In the genomic region with DNA sequence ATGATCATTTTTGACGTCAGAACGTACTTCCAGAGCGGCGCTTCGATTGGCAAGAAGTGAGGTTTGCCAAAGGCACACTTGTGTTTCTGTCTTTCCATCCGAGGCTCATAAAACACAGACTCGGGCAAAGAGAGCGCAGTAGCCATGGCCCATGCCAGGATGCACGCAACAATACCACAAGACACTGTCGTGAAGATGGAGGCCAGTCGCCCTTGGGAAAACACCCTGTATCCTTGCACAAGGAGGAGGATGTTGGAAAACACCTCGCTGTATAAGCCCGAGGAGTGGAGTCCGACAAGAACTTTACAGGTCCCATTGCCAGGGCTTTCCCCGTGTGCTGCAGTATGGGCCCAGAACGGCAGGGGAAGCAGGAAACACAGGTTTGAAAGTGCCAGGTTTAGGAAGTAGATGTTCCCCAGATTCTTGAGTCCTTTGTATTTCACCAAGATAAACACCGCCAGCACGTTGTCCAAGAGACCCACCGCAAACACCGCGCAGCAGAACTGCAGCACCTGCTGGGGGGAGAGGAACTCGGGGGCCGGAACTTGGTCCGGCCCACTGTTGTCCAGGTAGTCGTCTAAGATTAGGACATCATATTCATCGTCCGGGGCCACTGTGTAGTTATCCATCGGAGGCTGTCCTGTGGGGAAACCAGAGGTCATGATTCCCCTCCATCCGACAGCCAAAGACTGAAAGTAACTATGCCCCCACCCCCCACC, we compare ENCODE assay signal across 8 mouse cellular contexts. TPM values are rescaled to one million over a fixed set of nuclear protein-coding genes. Genes with fewer than 3 reads are reported as not detected.
DNase-seq lines count a peak whose midpoint lies in the region; ATAC-seq and TF ChIP-seq lines count a peak whose summit lies in the region.

No protein-coding gene starts in this region.

- H3K4me1 ChIP-seq in testis, adult 2 months (ENCODE audit: control insufficient read depth, insufficient read depth, low read length) = peaks cover 21% of the 10 kb centered on the region
- H3K4me1 ChIP-seq in embryonic fibroblast, embryonic 13.5 days (ENCODE audit: control insufficient read depth, insufficient read depth, low read length) = no peaks in the 10 kb centered on the region
- peaks cover 25% of the 10 kb centered on the region for H3K4me1 ChIP-seq in limb, embryonic 10.5 days
- H3K4me1 ChIP-seq in midbrain, postnatal 0 days (ENCODE audit: insufficient read depth, low read length) = 0 out of 2 replicates have a peak, but pooled peaks cover 2% of the 10 kb centered on the region

- WGBS in limb, embryonic 10.5 days = 85% methylated on average over 29 of the region's 29 CpGs
- 82% methylated on average over 29 of the region's 29 CpGs for WGBS in midbrain, postnatal 0 days

- no peaks in the 10 kb centered on the region for H3K9me3 ChIP-seq in limb, embryonic 10.5 days (replicated peaks)
- no peaks in the 10 kb centered on the region for H3K9me3 ChIP-seq in midbrain, postnatal 0 days (ENCODE audit: low read length)

- no peak overlapping the region for H3K9ac ChIP-seq in midbrain, postnatal 0 days (replicated peaks; ENCODE audit: low read length, poor library complexity, severe bottlenecking)

- no peak for DNase-seq in testis, postnatal 14 days (ENCODE audit: low spot score)
- no peak for DNase-seq in limb, embryonic 10.5 days (ENCODE audit: low spot score)
- DNase-seq in midbrain, postnatal 0 days (ENCODE audit: low spot score) = no peak
- DNase-seq in layer of hippocampus, postnatal 14 days (ENCODE audit: low spot score in 2 of 2) = no peak
- DNase-seq in adrenal gland, postnatal 25 days = no peak
- no peak for DNase-seq in thymus, postnatal 36 days

- H3K36me3 ChIP-seq in testis, adult 2 months (ENCODE audit: control insufficient read depth, insufficient read depth, low read length) = no peaks in the 10 kb centered on the region
- no peaks in the 10 kb centered on the region for H3K36me3 ChIP-seq in limb, embryonic 10.5 days
- no peaks in the 10 kb centered on the region for H3K36me3 ChIP-seq in midbrain, postnatal 0 days (ENCODE audit: insufficient read depth, low read length)

- peak overlapping the region; percentile 60 for H3K4me3 ChIP-seq in testis, adult 2 months (ENCODE audit: control insufficient read depth, low read depth, low read length)
- peak overlapping the region; percentile 62 for H3K4me3 ChIP-seq in embryonic fibroblast, embryonic 13.5 days (ENCODE audit: insufficient read depth, low read length)
- H3K4me3 ChIP-seq in limb, embryonic 10.5 days = peak overlapping the region; percentile 32
- H3K4me3 ChIP-seq in midbrain, postnatal 0 days (ENCODE audit: low read depth, low read length) = no peak overlapping the region

- ATAC-seq in midbrain, postnatal 0 days (ENCODE audit: low FRiP score) = no peak

- peak overlapping the region; percentile 28 for H3K4me2 ChIP-seq in midbrain, postnatal 0 days (ENCODE audit: low read depth, low read length, poor library complexity, severe bottlenecking)

- TF ChIP-seq POLR2A in testis, adult 2 months (IDR thresholded peaks at IDR 0.05; ENCODE audit: control insufficient read depth, low read depth, low read length) = no peak
- TF ChIP-seq POLR2A in embryonic fibroblast, embryonic 13.5 days (IDR thresholded peaks at IDR 0.05; ENCODE audit: low read depth, low read length) = no peak

- TF ChIP-seq CTCF in testis, adult 2 months (IDR thresholded peaks at IDR 0.05; ENCODE audit: control insufficient read depth, insufficient read depth, insufficient replicate concordance, low read depth, low read length) = no peak
- TF ChIP-seq CTCF in embryonic fibroblast, embryonic 13.5 days (IDR thresholded peaks at IDR 0.05; ENCODE audit: borderline replicate concordance, insufficient read depth, low read length) = no peak
- no peak for TF ChIP-seq CTCF in midbrain, postnatal 0 days (IDR thresholded peaks at IDR 0.05)

- no peaks in the 10 kb centered on the region; the same call in 1 of the 2 replicates for H3K27me3 ChIP-seq in testis, adult 2 months (ENCODE audit: control insufficient read depth, insufficient read depth, low read length)
- H3K27me3 ChIP-seq in limb, embryonic 10.5 days (ENCODE audit: low read depth, poor library complexity, severe bottlenecking) = no peaks in the 10 kb centered on the region
- H3K27me3 ChIP-seq in midbrain, postnatal 0 days (ENCODE audit: insufficient read depth, low read length) = no peaks in the 10 kb centered on the region

- no peak overlapping the region for H3K27ac ChIP-seq in testis, adult 2 months (ENCODE audit: control insufficient read depth, insufficient read depth, low read depth, low read length)
- H3K27ac ChIP-seq in embryonic fibroblast, embryonic 13.5 days (ENCODE audit: insufficient read depth, low read length) = no peak overlapping the region
- H3K27ac ChIP-seq in limb, embryonic 10.5 days = peak overlapping the region; percentile 21; the same call in 1 of the 2 replicates
- no peak overlapping the region for H3K27ac ChIP-seq in midbrain, postnatal 0 days (ENCODE audit: low read depth, low read length)

RNA-seq across cellular contexts. Expression of a gene that starts 1.4 kb away (rescaled TPM):
- 0.78 and 0.81 TPM in 2 replicates for polyA plus RNA-seq in testis, adult 2 months (2012; rRNA removed)
- not detected in 2 replicates for polyA plus RNA-seq in embryonic fibroblast, embryonic 13.5 days (2011; ENCODE audit: insufficient read length, low read depth, missing spikeins)
- polyA plus RNA-seq in limb, embryonic 10.5 days (2016; fragmentation: Nextera tagmentation; extraction: Ambion mirVana) = 0.41 and 0.54 TPM in 2 replicates
- 0.82 and 0.85 TPM in 2 replicates for total RNA-seq in midbrain, postnatal 0 days (2014; rRNA removed)
- polyA plus RNA-seq in midbrain, postnatal 0 days (2015; fragmentation: Nextera tagmentation; extraction: Ambion mirVana) = 1.1 and 1.2 TPM in 2 replicates
- total RNA-seq in layer of hippocampus, postnatal 14 days (2021) = 1 to 10 TPM in 1 of 2 experiments, under 1 TPM in 1; 0.92 to 1.8 TPM
- total RNA-seq in adrenal gland, postnatal 25 days (2021) = 4.2 and 4.5 TPM in 2 replicates

RNA-seq across cellular contexts. Expression of a gene that starts 36.9 kb away (rescaled TPM):
- polyA plus RNA-seq in testis, adult 2 months (2012; rRNA removed) = 14.0 TPM in 1 of 2 replicates, not detected in the other
- polyA plus RNA-seq in embryonic fibroblast, embryonic 13.5 days (2011; ENCODE audit: insufficient read length, low read depth, missing spikeins) = not detected in 2 replicates
- not detected in 2 replicates for polyA plus RNA-seq in limb, embryonic 10.5 days (2016; fragmentation: Nextera tagmentation; extraction: Ambion mirVana)
- total RNA-seq in midbrain, postnatal 0 days (2014; rRNA removed) = 0.93 TPM in 1 of 2 replicates, not detected in the other
- polyA plus RNA-seq in midbrain, postnatal 0 days (2015; fragmentation: Nextera tagmentation; extraction: Ambion mirVana) = 0.82 and 1.4 TPM in 2 replicates
- under 1 TPM; 0.32 to 0.74 TPM for total RNA-seq in layer of hippocampus, postnatal 14 days (2021)
- 0.49 and 2.4 TPM in 2 replicates for total RNA-seq in adrenal gland, postnatal 25 days (2021)
